Mouse (Mus musculus) lung, postnatal 10 days (tissue): ENCODE data around the gene Ppp1r18.
A peak's percentile ranks its signal among the peaks of the same experiment; 100 is the strongest.

Experiments used
- DNase-seq: peaks from one replicate; pipeline ENCODE4 v3.0.0; 2021

The Ppp1r18 gene

DNA sequence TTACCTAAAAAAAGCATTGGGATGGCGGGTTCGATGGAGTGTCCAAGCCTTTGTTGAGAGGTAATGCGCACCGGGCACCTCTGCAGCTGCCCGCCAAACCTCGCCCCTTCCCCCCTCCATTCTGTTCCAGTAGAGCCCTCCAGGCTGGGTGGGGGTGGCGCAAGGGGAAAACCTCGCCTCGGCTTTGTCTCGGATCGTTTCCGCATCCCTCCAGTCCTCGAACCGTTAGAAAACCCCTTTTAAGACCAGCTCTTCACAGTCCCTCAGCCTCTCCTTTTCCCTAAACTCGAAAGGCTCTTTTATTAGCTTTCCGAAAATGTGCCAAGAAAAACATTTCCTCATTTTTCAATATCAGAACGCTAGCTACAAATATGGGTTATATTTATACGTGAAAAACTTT is 27.9 kb upstream of the Ppp1r18 start:
- DNase-seq: peak; percentile 79

DNA sequence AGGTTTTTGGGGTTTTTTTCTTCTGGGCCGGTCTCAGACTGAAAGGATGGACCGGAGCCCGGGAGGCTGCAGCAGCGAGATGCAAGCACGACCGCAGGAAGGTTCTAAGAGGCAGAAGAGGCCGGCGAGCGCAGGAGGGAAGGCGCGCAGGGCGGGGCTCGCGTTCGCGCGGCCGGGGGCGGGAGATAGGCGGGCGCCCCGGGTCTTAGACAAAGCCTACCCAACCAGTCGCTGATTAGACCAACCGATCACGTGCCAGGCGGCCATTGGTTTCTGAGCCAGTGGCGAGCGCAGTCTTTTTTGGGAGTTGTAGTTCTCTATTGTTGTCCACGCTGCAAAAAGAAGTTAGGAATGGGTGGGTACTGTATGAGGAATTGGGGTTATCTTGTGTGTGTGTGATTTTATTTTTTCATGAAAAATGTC is 27.3 kb upstream of the Ppp1r18 start, which contains the start of gene Tubb5:
Tubb5 (minus strand) TSS at position 185 of the 423 bp plus-strand sequence.
- DNase-seq: peak; percentile 98

DNA sequence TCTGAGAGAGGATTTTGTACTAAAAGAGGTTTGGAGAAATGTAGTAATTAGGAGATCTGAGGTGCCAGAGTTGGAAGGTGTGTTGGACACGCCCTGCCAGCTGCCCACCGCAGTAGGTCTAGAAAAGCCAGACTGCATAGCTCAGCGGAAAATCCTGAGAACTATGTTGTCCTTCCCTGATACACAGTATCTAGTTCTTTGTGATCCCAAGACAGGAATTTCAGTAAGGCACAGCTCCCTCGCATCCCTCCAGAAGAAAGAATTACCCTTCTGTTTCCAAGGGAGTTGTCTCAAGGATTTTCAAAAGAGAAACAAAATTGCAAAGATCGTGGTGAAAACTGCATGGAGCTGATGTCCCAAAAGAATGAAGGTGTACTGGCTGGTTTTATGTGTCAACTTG is 26.8 kb upstream of the Ppp1r18 start:
- peak; percentile 40 for DNase-seq

DNA sequence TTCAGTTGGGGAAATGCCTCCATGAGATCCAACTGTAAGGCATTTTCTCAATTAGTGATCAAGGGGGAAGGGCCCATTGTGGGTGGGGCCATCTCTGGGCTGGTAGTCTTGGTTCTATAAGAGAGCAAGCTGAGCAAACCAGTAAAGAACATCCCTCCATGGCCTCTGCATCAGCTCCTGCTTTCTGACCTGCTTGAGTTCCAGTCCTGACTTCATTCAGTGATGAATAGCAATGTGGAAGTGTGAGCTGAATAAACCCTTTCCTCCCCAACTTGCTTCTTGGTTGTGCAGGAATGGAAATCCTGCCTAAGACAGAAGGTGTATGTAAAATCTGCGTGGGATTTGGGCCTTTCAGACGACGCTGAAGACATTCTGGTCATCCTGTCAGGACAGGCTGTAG is 26.4 kb upstream of the Ppp1r18 start:
- DNase-seq: peak; percentile 53

DNA sequence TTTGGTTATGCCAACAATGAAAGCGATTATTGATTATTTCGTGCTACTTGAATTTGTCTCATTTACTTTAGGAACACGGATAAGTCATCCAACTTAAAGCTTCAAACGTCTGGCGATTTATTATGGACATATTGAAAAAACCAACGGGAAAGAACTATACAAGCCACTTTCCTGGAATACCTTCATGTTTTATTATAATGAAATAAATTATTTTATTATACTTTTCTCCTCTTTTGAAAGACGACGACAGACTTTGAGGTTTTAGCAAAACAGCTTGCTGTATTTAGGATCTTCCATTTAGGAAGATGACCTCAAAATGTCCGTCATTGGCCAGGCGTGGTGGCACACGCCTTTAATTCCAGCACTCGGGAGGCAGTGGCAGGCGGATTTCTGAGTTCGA is 24.8 kb upstream of the Ppp1r18 start:
- no peak for DNase-seq

DNA sequence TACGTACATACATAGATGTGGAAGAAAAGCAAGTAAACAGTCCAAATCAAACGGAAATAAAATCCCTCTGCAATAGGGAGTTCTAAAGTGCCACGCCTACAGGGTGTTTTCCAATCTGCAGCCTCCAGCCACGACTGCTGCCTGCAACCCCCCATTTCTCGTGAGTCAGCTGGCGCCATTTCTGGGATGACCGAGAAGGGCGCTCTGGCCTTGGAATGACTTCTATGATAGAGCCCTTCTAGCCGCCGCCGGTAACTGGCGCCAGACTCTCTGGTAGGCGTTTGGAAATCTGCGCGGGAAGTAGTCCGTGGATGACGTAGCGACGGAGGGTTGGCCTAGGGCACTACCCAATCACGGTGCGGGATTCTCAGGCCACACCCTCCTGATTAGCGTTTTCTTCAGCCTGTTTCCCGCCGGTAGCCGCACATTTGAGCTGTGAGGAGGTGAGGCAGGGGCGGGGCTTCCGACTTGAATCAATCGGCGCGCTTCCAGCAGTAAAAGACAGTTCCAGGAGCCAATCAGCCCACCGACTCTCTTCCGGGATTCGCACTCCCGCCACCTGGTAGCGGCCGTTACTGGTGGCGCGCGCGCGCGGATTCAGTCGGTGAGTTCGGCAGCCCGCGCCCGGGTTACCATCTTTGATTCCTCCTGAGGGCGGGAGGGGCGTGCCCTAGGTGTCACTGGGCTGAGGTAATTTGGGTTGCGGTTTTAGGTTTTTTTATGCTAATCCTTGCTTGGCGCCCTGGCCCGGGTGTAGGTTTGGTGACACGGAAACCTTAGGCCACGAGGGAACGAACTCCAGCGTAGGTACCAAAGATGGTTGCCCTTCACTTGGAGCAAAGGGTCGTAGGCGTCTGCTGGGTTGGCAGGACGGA is 24.1 kb upstream of the Ppp1r18 start, which contains the start of gene Mdc1:
Mdc1 (plus strand) TSS at position 440 of the 875 bp plus-strand sequence.
- peak; percentile 100 for DNase-seq

DNA sequence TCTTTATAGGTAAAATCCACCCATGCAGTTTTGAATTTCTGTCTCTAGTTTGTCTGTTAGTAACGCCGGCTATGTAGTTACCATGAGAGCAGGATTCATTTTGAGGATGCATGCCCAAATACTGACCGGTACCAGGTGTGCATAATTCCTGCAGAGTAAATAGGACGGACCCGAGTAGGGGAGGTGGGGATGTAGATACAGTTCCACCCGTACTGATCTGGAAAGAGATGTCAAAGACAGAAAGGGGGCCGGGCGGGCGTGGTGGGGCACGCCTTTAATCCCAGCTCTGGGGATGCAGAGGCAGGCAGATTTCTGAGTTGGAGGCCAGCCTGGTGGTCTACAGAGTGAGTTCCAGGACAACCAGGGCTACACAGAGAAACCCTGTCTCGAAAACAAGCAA is 23.4 kb upstream of the Ppp1r18 start:
- DNase-seq: no peak

DNA sequence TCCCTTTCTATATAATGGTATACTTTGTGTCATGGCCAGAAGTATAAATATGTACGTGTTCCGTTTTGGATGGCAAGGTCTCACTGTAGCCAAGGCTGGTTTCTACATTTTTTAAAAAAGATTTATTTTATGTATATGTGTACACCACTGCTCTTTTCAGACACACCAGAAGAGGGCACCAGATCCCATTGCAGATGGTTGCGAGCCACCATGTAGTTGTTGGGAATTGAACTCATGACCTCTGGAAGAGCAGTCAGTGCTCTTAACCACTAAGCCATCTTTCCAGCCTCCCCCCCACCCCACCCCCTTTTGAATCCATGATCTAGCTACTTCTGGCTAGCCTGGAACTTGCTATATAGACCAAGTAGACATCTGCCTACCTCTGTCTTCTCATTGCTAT is 21.9 kb upstream of the Ppp1r18 start:
- no peak for DNase-seq

DNA sequence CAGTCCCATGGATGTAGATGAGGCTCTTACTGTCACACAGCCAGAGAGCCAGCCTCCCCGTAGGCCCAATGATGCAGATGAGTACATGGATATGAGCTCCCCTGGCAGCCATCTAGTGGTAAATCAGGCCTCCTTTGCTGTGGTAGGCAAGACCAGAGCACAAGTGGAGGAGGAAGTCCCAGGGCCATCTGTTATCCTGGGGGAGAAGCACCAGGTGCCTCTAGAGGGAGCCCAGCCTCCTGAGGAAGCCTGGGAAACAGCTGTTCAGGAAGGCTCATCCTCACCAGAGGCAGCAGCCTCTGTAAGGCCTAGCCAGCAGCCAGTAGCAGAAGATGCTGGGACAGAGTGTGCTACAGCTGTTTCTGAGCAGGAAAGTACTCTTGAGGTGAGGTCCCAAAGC is 17.3 kb upstream of the Ppp1r18 start:
- no peak for DNase-seq

DNA sequence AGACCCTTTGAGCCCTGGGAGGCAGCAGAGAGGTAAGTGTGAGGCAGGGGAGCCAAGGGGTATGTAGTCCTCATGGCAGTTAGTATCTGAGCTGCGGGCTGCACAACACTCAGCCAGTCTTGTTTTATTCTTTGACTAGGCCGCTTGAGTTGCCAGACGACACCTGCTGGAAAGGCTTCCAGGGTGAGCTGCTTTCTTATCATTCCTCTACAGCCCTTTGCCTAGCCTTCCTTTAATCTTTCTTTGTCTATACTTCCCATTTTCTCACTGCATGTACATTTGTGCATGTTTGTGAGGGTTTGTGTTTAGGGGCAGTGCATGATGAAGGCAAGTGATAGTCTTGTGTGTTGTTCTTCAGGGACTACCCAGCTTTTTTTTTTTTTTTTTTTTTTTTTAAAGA is 14.4 kb upstream of the Ppp1r18 start:
- DNase-seq: no peak

DNA sequence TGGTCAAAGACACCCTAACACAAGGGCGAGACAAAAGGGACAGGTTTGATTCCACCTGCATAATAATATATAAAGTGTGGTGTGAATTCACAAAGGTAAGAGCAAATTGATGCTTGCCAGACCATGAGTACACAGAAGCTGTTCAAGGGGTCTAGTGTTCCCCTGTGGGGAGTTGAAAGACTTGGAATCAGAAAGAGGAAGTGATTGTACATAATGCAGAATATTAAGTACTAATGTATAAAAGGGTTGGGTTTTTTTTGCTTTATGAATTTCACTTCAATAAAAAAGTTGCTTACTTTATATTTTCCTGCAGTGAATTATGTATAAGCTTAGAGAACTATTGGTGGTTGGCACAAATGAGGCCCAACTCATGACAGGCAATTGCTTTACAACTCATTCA is 6.0 kb upstream of the Ppp1r18 start:
- no peak for DNase-seq

DNA sequence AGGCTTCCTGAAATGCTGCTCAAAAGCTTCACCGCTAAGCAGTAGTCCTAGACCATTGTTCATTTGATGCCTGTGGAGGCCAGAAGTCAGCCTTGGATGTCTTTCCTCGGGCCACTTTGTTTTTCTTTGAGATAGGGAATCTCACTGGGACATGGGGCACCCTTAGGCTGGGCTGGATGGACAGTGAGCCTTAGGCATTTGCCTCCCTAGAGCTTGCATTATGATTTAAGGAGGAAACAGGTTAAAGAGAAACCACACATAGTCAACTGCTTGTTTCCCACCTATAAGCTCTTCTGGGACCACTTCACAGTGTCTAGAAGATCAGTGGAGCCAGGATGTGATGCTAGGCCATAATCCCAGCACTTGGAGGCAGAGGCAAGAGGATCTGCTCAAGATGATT is 5.6 kb upstream of the Ppp1r18 start:
- no peak for DNase-seq

DNA sequence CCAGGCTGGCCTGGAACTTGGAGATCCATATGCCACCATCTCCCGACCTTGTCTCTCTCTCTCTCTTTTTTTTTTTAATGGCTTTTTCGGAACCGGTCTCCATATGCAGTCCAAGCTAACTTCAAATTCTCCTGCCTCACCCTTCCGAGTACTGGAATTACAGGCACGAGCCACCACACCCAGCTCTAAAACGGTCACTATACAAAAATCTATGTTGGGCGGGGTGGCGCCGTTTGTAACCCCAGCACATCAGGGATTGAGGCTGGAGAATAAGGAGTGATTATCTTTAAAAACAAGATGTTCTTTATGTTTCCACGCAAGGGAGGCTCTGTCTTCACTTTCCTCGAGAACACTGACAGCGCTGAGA is 4.6 kb upstream of the Ppp1r18 start:
- peak; percentile 22 for DNase-seq

DNA sequence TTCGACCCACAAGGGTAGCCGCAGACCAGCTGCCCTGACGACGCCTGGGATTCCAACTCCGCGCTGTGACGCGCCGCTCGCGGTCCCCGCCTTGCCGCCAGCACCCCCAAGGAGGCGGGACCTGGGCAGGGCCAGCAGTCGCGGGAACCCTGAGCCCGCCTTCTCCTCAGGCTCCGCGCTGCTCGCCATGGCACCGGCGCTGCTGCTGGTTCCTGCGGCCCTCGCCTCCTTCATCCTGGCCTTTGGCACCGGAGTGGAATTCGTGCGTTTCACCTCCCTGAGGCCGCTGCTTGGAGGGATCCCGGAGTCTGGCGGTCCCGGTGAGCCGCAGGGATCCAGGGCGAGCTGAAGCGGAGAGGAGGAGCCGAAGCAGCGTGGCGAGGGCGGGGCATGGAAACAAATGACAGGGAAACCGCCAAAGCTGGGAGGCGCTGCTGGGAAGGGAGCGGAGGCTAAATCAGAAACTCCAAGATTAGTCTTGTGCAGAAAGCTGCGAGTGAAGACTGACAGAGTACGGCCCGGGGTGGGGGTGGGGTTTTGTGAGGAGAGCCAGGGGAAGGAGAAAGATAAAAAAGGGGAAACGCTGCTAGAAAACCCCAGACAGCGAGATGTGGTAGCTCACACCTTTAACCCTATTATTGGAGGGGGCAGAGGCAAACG is 4.1 kb upstream of the Ppp1r18 start, which contains the start of gene Nrm:
Nrm (plus strand) TSS at position 121 of the 660 bp plus-strand sequence.
- DNase-seq: peak; percentile 96

DNA sequence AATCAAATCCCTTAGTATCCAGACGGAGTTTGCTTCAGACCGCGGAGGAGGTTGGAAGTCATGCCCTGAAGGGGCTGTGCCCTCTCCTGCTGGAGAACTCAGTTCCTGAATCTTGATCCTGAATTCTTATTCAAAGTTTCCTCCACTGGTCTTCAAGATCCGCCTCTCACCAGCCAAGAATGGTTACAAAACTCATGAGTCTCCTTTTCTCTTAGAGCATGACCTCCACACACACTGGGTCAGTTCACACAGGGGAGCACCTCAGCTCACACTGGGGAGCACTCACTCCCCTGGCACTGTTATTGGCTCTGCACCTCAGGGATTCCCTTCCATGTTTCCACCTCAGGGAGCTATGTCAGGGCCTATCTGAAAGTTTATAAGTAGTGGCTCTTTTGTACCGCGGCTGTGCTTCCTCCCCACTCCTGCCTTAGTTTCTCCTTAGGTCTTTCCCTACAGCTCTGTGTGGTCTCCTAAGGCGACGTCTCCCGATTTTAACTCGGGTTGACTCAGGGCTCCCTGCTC is 500 bp upstream of the Ppp1r18 start:
- no peak for DNase-seq

DNA sequence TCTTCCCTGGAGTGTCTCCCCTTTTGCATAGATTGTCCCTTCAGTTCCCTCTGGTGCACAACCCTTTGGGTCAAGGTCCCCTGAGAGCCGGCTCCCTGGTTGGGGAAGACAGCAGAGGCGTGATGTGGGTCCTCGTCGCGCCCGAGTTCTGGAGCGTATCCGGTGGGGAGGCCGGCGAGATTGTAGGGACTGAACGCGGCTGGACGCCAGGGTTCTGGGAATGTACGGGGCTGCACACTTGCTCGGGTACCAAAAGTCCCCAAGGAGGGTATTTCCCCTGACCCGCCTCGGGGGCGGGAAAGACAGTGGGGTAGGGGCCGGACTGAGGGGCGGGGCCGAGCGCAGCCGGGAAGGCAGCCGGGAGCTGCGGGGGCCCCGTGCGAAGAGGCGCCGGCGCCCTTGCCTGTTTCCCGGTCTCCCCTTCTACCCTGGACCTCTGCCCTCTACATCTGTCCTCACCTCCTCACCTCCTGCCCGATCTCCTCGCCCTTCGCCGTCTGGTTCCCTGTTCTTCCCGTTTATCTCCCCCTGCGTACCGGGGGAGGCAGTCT is 963 bp downstream of the Ppp1r18 start:
- DNase-seq: peak; percentile 79

DNA sequence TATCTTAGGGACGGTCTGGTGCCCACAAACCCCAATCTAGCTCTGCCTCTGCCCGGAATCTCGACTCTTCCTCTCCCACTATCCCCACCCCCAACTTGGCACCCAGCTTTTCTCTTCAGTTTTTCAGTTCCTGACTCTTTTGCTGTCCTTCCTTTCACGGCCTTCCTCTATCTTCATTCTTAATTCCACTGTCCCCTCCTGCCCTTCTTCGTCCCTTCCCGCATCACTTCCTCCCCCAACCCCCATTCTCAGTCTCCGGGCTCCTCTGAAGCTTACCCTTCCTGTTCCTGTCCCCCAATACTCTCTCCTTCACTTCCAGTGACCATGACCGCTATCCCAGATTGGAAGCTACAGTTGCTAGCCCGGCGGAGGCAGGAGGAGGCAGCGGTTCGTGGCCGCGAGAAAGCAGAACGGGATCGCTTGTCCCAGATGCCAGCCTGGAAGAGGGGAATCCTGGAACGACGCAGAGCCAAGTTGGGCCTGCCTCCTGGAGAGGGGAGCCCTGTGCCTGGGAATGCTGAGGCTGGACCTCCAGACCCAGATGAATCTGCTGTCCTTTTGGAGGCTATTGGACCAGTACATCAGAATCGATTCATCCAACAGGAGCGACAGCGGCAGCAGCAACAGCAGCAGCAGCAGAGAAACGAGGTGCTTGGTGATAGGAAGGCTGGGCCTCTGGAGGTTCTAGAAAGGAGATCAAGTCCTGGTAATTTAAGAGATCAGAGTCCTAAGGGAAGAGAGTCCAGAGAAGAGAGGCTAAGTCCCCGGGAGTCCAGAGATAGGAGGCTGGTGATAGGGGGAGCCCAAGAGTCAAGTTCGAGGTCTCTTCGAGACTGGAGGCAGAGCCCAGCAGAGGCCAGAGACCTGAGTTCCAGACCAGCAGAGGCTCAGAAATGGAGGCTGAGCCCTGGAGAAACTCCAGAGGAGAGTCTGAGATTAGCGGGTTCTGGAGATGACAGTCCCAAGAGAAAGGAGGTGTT is 1.8 kb downstream of the Ppp1r18 start:
- peak; percentile 68 for DNase-seq

DNA sequence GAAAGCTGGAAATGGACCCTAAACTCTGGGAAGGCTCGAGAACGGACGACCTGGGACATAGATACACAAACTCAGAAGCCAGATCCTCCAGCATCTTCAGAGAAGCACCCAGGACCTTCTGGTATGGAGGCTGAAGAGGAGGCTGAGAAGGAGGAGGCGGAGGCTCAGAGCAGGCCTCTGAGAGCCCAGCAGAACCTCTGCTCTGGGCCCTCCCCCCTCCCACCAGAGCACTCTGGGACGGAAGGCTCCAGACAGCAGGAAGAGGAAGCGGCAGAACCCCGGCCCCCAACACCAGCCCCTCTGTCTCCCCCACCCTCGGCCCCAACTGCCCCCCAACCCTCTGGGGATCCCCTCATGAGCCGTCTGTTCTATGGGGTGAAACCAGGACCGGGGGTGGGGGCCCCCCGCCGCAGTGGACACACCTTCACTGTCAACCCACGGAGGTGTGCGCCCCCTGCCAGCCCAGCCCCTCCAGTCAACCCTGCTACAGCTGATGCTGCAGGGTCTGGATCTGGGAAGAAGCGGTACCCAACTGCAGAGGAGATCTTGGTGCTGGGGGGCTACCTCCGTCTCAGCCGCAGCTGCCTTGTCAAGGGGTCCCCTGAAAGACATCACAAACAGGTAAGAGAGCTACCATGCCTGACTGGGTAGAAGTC is 2.9 kb downstream of the Ppp1r18 start:
- peak; percentile 62 for DNase-seq

DNA sequence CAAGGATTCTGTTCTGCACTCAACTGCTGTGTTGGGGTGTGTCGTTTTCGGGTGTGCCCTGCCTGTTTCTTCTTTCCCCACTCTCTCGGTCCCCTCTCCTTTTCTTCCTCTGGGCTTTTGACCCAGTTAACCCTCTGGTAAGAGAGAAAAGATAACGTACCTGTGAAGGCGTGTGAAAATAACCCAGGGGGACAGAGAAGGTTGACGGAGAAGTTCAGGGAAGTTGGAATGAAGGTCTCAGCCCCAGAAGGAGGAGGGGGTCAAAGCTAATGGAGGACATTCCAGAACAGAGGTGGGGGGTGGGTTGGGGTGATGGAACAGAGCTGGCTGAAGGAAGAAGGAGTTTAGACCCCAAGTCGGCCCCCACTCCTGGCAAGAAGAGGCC is 3.6 kb downstream of the Ppp1r18 start:
- no peak for DNase-seq

DNA sequence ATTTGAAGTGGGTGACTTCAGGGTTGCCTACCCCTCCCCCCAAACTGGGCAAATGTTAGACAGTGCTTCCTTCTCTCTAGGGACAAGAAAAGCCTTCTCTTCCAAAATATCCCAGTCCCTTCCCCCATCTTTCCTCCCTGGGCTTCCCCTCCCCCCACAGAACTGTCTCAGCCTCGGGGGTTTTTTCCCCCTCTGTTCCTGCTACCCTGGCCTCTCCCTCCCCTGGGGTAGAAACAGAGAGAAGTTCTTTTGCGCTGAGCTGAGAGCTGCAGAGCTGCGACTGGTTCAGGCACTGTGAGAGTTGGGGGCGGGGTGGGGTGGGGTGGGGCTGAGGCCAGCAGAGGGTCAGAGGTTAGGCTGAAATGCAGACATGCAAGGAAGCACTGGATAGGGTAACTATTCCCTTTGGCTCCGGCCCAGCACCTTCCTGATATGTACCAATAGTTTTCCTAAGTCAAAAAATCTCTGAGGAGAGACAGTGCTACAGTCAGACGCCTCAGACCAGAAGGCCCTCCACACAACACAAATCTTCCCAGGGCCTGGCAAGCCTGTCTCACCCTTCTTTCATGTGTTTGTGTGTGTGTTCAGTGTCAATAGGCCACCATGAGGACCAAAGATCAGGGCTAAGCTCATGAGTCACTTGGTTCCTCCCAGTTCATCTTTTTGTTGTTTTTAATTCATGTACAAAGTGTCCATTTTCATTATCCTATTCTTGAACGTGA is 4.1 kb downstream of the Ppp1r18 start:
- peak; percentile 69 for DNase-seq
